Mouse (Mus musculus): ENCODE data around the gene Lgals8.
A peak's percentile ranks its signal among the peaks of the same experiment; 100 is the strongest.
"Not testable (repeated sequence)": the region's sequence is repeated elsewhere in the genome, so short reads cannot be mapped to it uniquely, and the experiment has no call there.

Lgals8 gene

DNA sequence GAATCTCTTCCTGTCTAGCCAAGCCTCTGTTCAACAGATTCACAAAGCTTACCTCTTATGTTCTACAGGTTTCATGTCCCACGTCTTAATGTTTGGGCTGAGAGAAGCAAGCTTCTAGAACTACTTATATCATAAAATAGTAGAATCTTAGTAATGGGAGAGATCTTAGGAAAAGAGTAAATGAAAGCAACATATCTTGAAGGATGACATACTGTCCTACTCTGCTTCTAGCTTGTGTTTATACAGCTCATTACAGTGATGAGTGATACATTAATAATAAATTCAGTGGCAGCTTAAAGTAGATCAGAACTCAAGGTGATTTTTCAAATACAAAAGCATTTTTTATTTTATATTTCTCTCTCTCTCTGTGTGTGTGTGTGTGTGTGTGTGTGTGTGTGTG lies at the start of gene Lgals8:
Lgals8 (minus strand) TSS at position 101 of the 400 bp plus-strand sequence.
- DNase-seq: no peak

DNA sequence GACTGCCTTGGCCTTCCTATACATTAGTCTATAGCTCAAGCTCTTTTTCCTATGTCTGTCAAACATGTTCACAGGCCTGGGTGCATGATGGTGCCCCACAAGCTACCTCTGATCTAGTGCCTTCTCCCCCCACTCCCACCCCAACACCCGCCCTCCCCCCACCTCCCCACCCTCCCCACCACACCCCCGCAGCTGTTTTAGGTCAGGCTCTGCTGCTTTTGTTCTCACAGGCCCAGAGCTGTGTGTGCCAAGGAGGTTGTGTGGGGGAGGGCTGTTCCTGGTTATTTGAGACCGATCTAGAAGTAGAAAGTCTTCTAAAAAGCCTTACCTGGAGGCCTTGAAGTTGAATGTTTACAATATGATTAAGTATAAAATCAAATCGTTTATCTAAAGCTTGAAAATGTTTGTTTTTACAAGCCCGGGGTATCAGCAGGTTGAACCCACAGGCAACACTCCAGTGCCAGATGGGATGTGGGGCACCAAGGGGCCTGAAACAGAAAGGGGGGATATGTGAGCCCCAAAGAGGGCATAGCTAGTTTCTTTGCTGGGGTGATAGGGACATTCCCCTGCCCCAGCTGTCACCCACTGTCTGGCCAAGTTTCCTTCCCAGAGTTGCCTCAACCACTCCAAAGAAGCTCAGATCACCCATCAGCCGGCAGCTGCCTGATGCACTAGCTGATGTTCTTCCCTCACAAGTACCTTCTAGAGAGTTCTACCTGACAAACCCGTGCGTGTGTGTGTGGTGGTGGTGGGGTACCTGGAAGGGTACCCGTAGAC lies 46.6 kb upstream of the Lgals8 start:
- no peak for DNase-seq

GRCm38 (mm10) chr13:12510032-12510431 lies 45.3 kb upstream of the Lgals8 start:
- DNase-seq: no peak

DNA sequence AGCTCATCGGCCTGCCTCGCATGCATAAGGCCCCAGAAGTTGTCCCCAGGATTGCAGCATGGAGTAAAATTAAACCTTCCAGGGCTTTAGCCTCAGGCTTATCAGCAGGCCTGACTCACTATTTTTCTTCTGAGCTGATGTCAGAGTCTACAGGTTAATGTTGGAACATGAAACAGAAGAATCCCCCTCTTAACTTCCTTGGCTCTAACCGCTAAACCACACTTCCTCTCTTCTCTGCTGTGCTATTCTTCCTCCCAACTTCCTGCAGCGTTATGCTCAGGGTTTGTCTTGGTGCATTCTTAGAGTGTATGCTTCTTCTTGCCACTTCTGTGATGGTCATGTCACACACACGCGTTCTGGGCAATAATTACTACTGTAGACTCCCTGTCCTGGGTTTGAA lies 42.7 kb upstream of the Lgals8 start:
- DNase-seq: no peak

DNA sequence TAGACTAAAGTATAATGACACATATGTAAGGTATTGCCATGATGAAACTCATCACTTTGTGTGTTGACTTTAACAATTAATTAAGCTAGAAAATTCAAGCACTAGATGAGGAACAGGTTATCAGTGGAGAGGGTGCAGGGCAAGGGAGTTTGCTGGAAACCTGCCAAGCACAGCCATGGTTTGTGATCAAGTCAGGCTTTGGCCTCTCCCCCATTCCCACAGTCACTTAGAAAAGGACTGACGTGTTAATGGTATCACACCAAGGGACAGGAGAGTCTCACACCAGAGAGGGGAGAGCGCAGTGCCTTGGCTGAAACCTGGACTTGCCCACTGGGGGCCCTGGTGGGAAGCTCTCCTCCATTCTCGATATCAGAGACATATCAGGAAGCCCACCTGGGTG lies 40.6 kb upstream of the Lgals8 start:
- DNase-seq: no peak

DNA sequence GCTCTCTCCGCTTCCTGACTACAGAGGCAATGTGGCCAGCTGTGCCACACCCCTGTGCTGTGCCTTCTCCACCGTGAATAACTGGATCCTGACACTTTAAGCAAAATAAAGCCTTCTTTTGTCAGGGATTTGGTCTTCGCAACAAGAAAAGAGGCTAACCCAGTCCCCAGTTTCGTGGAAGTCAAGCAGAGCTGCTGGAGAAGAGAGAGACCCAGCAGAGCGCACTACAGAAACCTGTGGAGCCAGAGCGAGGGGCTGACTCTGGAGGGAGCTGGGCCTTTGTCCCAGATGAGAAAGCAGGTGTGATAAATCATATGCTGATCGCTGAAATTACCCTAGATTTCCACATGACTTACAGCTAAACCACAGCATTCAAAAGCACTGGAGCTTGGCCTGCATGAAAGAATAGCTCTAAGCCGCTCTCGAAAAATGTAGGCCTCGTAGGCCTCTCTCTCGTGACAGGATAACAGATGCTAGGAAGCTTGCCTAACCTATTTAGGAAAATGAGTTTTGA lies 38.6 kb upstream of the Lgals8 start:
- DNase-seq: no peak

GRCm38 (mm10) chr13:12502665-12503237 lies 38.0 kb upstream of the Lgals8 start:
- DNase-seq: no peak

DNA sequence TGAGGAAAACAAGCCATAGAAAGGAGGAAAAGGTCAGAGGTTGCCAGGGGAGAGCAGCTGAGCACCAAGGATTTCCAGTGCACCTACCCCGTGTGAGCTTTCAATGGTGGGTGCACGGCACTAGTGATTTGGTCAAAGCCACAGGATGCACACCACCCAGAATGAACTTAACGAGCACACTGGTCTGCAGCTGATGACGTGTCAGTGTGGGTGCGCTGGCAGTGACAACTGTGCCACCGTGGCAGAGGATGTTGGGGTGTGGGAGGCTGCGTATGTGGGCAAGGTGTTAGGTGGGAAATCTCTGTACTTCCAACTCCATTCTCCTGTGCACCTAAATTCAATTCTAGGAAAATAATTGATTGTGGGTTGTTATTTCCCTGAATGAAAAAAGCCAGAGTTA lies 34.4 kb upstream of the Lgals8 start:
- no peak for DNase-seq

DNA sequence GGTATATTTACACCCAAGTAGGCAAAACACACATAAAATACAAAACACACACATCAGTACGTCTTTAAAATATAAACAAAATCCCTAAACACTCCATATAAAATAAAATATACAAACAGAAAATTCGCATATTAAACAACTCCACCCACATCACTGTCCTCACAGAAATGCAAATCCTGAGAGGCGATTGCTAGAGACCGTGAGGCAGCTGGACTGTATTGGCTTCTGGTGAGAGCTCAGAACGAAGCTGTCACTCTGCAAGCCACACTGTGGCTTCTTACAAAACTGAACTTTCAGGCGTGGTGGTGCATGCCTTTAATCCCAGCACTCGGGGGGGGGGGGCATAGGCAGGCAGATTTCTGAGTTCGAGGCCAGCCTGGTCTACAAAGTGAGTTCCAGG lies 33.1 kb upstream of the Lgals8 start:
- DNase-seq: no peak

DNA sequence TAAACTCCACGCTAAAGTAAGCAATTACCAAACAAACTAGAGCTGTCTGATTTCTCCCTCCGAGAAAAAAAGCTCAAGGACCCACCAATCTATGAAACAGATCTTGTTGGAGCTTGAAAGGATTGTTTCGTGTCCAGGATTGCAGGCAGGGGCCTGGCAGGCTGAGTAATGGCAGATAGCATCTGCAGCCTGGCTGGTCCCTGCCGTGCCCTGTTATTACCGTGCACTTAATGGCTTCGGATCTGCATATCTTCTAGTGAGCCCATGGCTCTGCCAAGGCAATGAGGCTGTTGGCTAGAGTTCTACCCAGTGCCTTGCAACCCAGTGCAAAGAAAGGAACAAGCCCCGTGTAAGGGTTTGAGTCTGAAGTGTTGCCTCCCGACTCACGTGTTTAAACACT lies 30.0 kb upstream of the Lgals8 start:
- no peak for DNase-seq

- DNase-seq: no peak
These were observed 27.8 kb upstream of the Lgals8 start for GRCm38 (mm10) chr13:12492515-12492914.

DNA sequence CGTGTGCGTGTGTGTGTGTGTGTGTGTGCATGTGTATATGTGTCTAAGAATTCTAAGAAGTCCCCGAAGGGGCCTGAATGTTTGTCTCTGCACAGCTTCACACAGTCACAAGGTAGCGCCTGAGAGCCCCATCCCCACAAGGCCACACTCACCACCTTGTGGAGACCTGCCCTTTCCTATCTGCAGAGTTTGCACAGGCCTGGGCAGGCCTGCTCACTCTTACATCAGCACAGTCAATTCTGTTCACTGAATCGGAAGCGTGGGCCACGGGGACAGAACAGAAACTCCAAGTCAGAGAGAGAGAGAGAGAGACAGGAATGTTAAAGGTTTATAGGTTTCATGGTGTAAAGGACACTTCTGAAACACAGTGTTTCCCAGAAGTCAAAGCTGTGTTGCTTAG lies 20.9 kb upstream of the Lgals8 start:
- DNase-seq: no peak

DNA sequence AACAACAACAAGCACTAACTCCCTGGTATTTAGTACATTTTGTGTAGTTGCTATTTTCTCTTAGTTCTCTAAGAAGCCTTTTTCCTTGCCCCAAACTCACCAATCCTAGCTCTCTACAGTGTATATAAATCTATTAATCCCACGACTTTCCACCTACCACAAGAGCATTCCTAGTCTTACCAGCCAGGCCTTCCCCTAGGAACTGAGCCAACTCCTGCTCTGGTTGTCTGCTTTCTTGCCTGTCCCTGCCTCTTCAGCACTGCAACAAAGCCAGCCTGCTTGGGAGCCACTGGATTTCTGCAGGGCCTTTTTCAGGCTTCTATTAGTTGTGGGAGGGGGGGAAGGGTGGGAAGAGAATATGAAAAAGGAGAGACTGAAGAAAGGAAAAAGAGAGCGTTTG lies 20.5 kb upstream of the Lgals8 start:
- DNase-seq: no peak

- no peak for DNase-seq
These were observed 15.1 kb upstream of the Lgals8 start for GRCm38 (mm10) chr13:12479802-12480201.

GRCm38 (mm10) chr13:12478301-12478700 lies 13.6 kb upstream of the Lgals8 start:
- no peak for DNase-seq

DNA sequence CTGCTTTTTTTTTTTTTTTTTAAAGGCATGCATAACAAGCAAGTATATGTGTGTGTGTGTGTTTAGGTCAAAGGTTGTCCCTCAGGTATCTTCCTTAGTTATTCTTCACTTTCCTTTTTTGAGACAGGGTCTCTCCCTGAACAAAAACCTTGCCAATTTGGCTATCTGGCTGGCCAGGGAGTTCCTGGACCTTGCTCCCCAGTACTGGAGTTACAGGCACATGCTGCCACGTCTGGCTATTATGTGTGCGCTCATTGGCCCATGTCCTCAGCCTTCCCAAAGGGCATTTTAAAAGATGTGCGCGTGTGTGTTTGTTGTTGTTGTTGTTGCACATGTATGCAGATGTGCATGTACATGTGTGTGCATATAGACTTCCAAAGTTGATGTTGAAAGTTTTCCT lies 12.1 kb upstream of the Lgals8 start:
- no peak for DNase-seq

GRCm38 (mm10) chr13:12475239-12475638 lies 10.5 kb upstream of the Lgals8 start:
- no peak for DNase-seq

- DNase-seq: peak; percentile 85
These were observed 9.1 kb upstream of the Lgals8 start for GRCm38 (mm10) chr13:12473724-12474378.

GRCm38 (mm10) chr13:12468488-12468887 lies 3.7 kb upstream of the Lgals8 start:
- no peak for DNase-seq

DNA sequence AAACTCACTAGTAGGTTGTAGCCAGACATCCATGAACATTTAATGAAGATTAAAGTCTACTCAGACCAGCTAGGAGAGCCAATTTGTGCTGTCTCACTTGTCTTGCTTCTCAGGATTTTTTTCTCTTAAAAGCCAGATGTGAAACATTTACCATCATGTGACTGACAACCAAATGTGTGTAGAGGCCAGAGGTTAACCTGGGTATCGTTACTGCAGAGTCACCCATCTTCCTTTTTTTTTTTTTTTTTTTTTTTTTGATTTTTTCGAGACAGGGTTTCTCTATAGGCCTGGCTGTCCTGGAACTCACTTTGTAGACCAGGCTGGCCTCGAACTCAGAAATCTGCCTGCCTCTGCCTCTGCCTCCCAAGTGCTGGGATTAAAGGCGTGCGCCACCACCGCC lies 585 bp downstream of the Lgals8 start:
- DNase-seq: not testable (repeated sequence)

GRCm38 (mm10) chr13:12462623-12463022 lies 2.1 kb downstream of the Lgals8 start:
- DNase-seq: no peak

GRCm38 (mm10) chr13:12461730-12462119 lies 3.0 kb downstream of the Lgals8 start:
- DNase-seq: no peak

DNA sequence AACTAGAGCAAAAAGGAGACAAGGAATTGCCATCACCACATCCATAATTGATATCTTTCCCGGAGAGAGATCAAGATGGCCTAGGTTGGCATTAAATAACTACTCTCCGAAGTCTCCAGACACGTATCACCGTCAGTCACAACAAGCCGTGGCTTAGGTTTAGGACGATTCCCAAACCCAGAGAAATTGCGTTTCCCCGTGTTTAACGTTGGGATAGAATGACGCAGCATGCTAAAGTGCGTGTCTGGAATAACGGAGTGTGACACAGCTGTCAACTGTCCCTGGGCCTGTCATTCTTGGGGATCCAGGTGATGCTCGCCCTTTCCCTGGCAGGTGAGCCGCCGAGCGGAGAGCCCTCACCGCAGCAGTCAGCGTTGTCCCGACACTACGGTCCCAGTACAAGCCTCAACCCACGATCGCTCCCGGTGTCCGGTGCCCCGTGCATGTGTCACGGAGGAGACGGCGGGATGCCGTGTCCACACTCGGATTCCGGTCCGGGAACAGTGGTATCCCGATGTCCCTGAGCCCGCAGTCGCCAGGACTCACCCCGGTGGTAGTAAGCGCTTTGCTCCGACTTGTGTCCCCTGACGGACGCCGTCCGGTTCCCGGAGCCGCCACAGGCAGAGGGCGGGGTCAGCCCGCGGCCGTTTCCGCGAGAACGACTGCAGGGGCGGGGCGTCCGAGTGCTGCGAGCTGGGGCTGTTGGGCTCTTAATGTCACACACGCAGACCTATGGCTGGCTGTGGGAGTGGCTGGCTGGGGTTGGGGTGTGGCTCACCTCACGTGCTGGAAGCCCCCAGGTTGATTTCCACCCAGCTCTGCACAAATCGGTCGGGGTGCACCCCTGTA lies 3.6 kb downstream of the Lgals8 start:
- DNase-seq: peak; percentile 82
